Mouse (Mus musculus) small intestine, adult 2 months (tissue): ENCODE measurements around the gene Plscr1. TPM values are rescaled to one million over a fixed set of nuclear protein-coding genes. Genes with fewer than 3 reads are reported as not detected.

Experiments
- H3K27ac ChIP-seq: fragments of 200-500 bp; 2 replicates; pipeline ENCODE4 v1.5.1; 2012; ENCODE audit warnings: low read depth, low read length, control low read depth, inconsistent platforms; ENCODE audit not compliant: insufficient read depth
- H3K27me3 ChIP-seq: fragments of 200-500 bp; 2 replicates; pipeline ENCODE4 v1.6.1; 2012; ENCODE audit warnings: mild to moderate bottlenecking, moderate library complexity, low read length, inconsistent platforms; ENCODE audit not compliant: control insufficient read depth, insufficient read depth
- H3K36me3 ChIP-seq: fragments of 200-500 bp; 2 replicates; pipeline ENCODE4 v1.6.1; 2012; ENCODE audit warnings: mild to moderate bottlenecking, low read length, control low read depth, inconsistent platforms; ENCODE audit not compliant: control insufficient read depth, insufficient read depth
- H3K4me1 ChIP-seq: fragments of 200-500 bp; 2 replicates; pipeline ENCODE4 v1.6.1; 2012; ENCODE audit warnings: low read length, inconsistent platforms, mixed read lengths; ENCODE audit not compliant: control insufficient read depth, insufficient read depth, insufficient read length
- H3K4me3 ChIP-seq: fragments of 200-500 bp; 2 replicates; pipeline ENCODE4 v1.5.1; 2012; ENCODE audit warnings: low read depth, mild to moderate bottlenecking, control low read depth, inconsistent platforms, low read length, moderate library complexity
- CTCF ChIP-seq: fragments of 200-500 bp; IDR thresholded peaks from 2 replicates; pipeline ENCODE4 v1.5.1; 2012; ENCODE audit warnings: low read depth, mild to moderate bottlenecking, control low read depth, inconsistent platforms, low read length, moderate library complexity, mixed read lengths; ENCODE audit not compliant: insufficient replicate concordance, insufficient read length; ENCODE audit errors: extremely low read depth
- POLR2A ChIP-seq: fragments of 200-500 bp; IDR thresholded peaks from 2 replicates; pipeline ENCODE4 v1.6.1; 2012; ENCODE audit warnings: low read depth, mild to moderate bottlenecking, control low read depth, inconsistent platforms, low read length, moderate library complexity
- WGBS: fragments of 180-500 bp; shearing (Covaris S2); methylation state at CpG from one replicate; pipeline ENCODE4 v1.1.7; 2018; 5-methylcytosine and 5-hydroxymethylcytosine counted together
- polyA plus RNA-seq: library from polyadenylated mRNA; depleted of rRNA; stranded (reverse); fragments of >200 nt; gene quantifications from 2 replicates; pipeline ENCODE4 v1.2.3, GENCODE M21; 2012; rRNA removed

Plscr1 gene
- polyA plus RNA-seq, 1 experiment = 14.0 TPM

DNA sequence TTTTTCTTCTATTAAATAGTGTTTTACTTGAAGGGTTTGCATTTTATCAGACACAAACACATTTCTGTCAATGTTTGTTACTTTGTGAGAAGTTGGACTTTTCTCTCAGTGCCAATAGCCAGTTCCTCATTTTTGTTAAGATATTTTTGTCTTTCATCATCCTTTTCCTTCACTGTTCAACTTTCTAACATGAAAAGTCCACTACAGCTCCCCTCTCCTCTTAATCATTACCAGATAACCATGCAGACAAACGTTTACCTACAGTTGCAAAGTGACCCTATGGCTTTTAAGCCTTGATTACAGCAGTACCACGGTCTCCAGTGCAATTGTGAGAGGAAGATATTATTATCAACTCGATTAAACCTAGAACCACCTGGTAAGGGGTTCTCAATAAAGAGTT, 51.7 kb downstream of the Plscr1 start:
- Histone ChIP-seq H3K4me3 (no peak overlapping the region), H3K27me3 (peaks cover 6% of the 10 kb centered on the region), H3K27ac (no peak overlapping the region), H3K4me1 (peaks cover 7% of the 10 kb centered on the region; the same call in 1 of the 2 replicates), H3K36me3 (no peaks in the 10 kb centered on the region)
- WGBS = 48% methylated on average over 3 of the region's 3 CpGs
- TF ChIP-seq CTCF = no peak
- no peak for TF ChIP-seq POLR2A

DNA sequence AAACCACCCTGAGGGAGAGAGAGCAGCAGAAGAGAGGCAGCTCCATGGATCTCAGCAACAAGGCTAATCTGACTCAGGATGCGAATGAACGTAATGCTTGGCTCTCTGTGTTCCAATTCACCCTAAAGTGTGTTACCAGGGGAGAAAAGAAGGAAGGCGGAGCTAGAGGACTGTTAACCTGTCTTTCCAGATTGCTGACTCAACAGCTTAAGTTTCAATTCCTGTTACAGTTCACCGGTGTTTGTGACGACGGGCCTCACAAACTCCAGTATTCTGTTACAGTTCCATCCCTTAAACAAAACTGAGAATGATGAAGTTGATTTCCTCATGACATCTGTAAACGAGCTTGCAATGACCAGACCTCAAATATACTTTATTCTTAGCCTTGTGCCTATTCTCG, 55.5 kb downstream of the Plscr1 start:
- H3K4me1 ChIP-seq = peaks cover 7% of the 10 kb centered on the region; the same call in 1 of the 2 replicates
- H3K27me3 ChIP-seq = no peaks in the 10 kb centered on the region; the same call in 1 of the 2 replicates
- H3K36me3 ChIP-seq = no peaks in the 10 kb centered on the region
- TF ChIP-seq CTCF (no peak), POLR2A (no peak)
- H3K27ac ChIP-seq = peak overlapping the region; percentile 40
- 29% methylated on average over 8 of the region's 8 CpGs for WGBS
- no peak overlapping the region for H3K4me3 ChIP-seq

DNA sequence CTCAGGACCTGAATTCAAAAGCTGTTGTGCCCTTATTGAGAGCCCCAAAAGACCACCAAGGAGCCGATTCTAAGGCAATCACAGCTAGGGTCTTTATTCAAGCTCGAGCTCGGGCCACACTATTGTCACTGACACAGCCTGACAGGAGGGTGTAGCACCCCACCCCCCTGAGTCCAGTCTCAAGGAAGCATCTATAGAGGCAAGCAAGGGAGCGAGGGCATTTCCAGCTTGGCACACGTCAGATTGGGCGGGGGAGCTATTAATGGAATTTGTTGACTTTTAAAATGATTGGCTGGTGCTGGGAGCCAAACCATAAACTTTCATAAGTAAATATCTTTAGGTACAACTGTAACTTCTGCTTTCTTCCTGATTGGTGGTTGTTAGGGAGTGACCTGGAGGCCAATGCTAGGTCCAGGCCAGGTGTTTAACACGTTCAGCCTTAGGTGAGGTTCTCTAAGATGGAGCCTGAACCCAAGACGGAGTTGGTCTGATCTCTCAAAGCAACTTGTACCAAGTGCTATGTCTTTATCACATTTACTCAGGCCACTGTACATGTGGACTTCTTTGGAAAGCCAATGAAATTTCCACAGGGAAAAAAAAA, 56.2 kb downstream of the Plscr1 start:
- no peaks in the 10 kb centered on the region; the same call in 1 of the 2 replicates for H3K27me3 ChIP-seq
- H3K27ac ChIP-seq = peak overlapping the region; percentile 40; the same call in 1 of the 2 replicates
- no peak for TF ChIP-seq POLR2A
- peaks cover 7% of the 10 kb centered on the region; the same call in 1 of the 2 replicates for H3K4me1 ChIP-seq
- H3K4me3 ChIP-seq = no peak overlapping the region
- 39% methylated on average over 8 of the region's 8 CpGs for WGBS
- H3K36me3 ChIP-seq = no peaks in the 10 kb centered on the region

GRCm38 (mm10) chr9:92309077-92309476, 59.5 kb downstream of the Plscr1 start, which contains the start of gene 1700057G04Rik:
Gene 1700057G04Rik (plus strand): TSS chr9:92309377.
- WGBS = 91% methylated on average over 1 of the region's 1 CpGs
- no peak within 1 kb of the TSS for H3K4me3 ChIP-seq

DNA sequence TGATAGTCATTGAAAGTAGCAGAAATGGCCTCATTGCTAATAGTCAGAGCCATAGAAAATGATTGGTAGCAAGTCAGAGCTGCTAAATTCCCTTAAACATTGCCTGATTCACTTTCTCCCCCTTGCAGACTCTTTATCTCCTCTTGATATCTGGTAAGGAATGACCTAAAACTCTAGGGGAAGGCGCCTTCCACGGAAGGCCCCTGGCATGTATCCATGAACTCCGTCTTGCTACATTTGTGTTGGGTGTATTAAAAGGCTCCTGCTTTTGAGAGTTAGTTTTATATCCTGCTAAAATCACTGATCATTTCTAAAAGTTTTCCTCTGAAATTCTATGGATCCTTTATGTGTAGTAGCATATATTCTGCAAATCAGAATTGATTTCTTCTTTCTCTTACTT, 67.2 kb downstream of the Plscr1 start:
- no peak overlapping the region for H3K27ac ChIP-seq
- no peaks in the 10 kb centered on the region for H3K36me3 ChIP-seq
- no peaks in the 10 kb centered on the region for H3K27me3 ChIP-seq
- TF ChIP-seq CTCF (no peak), POLR2A (no peak)
- no peak overlapping the region for H3K4me3 ChIP-seq
- 81% methylated on average over 3 of the region's 3 CpGs for WGBS
- no peaks in the 10 kb centered on the region for H3K4me1 ChIP-seq

More at GRCm38 (mm10) chr9:92309077-92309476, 59.5 kb downstream of the Plscr1 start, which contains the start of gene 1700057G04Rik:
- TF ChIP-seq CTCF (no peak), POLR2A (no peak)
- peaks cover 7% of the 10 kb centered on the region; the same call in 1 of the 2 replicates for H3K4me1 ChIP-seq
- H3K27me3 ChIP-seq = no peaks in the 10 kb centered on the region
- no peak within 1 kb of the TSS for H3K27ac ChIP-seq
- H3K36me3 ChIP-seq = no peaks in the 10 kb centered on the region

Other genes starting within 250 kb of the Plscr1 start
- not detected in 2 replicates for gene Plscr5, start 56.8 kb upstream of the Plscr1 start, polyA plus RNA-seq
- 0.80 and 1.0 TPM in 2 replicates for gene Plscr2, start 25.9 kb downstream of the Plscr1 start, polyA plus RNA-seq
- gene 1700057G04Rik, start 59.6 kb downstream of the Plscr1 start, polyA plus RNA-seq = not detected in 2 replicates
- gene Plscr4, start 207.6 kb downstream of the Plscr1 start, polyA plus RNA-seq = 1.1 and 1.4 TPM in 2 replicates